Mouse (Mus musculus) lung, postnatal 0 days (tissue): ENCODE measurements at regions not wholly inside any gene's neighbourhood (a gene's known extent, or its start where the extent isn't known, plus 50 kb on each side); places are given as distances from the start of the nearest gene placed in this dataset.

Source experiments
- ATAC-seq: fragments of 200-750 bp; cut with Nextera tagmentation; 2 replicates; pipeline ENCODE4 v1.8.0; 2017; ENCODE audit warnings: moderate library complexity
- DNase-seq: peaks from one replicate; pipeline ENCODE4 v3.0.0-alpha.2; 2016; ENCODE audit warnings: low spot score
- H3K27ac ChIP-seq: fragments of 300-500 bp; sonication (generic); 2 replicates; pipeline ENCODE4 v1.5.1; 2014; ENCODE audit warnings: antibody characterized with exemption, mild to moderate bottlenecking, low read length, mixed read lengths
- H3K27me3 ChIP-seq: fragments of 300-500 bp; sonication (generic); replicated peaks from 2 replicates; pipeline ENCODE4 v1.6.1; 2014; ENCODE audit warnings: low read length, mixed read lengths; ENCODE audit not compliant: insufficient read depth
- H3K36me3 ChIP-seq: fragments of 300-500 bp; sonication (generic); 2 replicates; pipeline ENCODE4 v1.6.1; 2014; ENCODE audit warnings: low read length, mixed read lengths; ENCODE audit not compliant: insufficient read depth
- H3K4me1 ChIP-seq: fragments of 300-500 bp; sonication (generic); 2 replicates; pipeline ENCODE4 v1.6.1; 2014; ENCODE audit warnings: antibody characterized with exemption, low read depth, low read length, mixed read lengths; ENCODE audit not compliant: insufficient read depth
- H3K4me2 ChIP-seq: fragments of 300-500 bp; sonication (generic); replicated peaks from 2 replicates; pipeline ENCODE4 v1.6.1; 2014; ENCODE audit warnings: low read depth, mild to moderate bottlenecking, low read length, moderate library complexity, mixed read lengths
- H3K4me3 ChIP-seq: fragments of 300-500 bp; sonication (generic); 2 replicates; pipeline ENCODE4 v1.5.1; 2014; ENCODE audit warnings: low read depth, low read length
- H3K9ac ChIP-seq: fragments of 300-500 bp; sonication (generic); replicated peaks from 2 replicates; pipeline ENCODE4 v1.6.1; 2014; ENCODE audit warnings: low read depth, mild to moderate bottlenecking
- H3K9me3 ChIP-seq: fragments of 300-500 bp; sonication (generic); 2 replicates; pipeline ENCODE4 v1.6.1; 2016; ENCODE audit warnings: low read length, mixed read lengths
- CTCF ChIP-seq: IDR thresholded peaks from 2 replicates; pipeline ENCODE4 v1.5.1; 2016; ENCODE audit warnings: antibody characterized with exemption, mild to moderate bottlenecking
- EP300 ChIP-seq: IDR thresholded peaks from 2 replicates; pipeline ENCODE4 v1.6.1; 2016; ENCODE audit warnings: antibody characterized with exemption, mild to moderate bottlenecking, control low read depth
- WGBS: fragments of 180-500 bp; shearing (Covaris S2); extraction: QIAGEN DNeasy Blood & Tissue Kit; methylation state at CpG from one replicate; pipeline ENCODE4 v1.1.7; 2014; 5-methylcytosine and 5-hydroxymethylcytosine counted together

- ATAC-seq: no peak
- Histone ChIP-seq H3K4me2 (no peak overlapping the region), H3K36me3 (no peaks in the 10 kb centered on the region), H3K27ac (no peak overlapping the region), H3K9ac (no peak overlapping the region), H3K4me1 (no peaks in the 10 kb centered on the region), H3K4me3 (no peak overlapping the region), H3K9me3 (no peaks in the 10 kb centered on the region), H3K27me3 (no peaks in the 10 kb centered on the region)
- WGBS: 84% methylated on average over 3 of the region's 3 CpGs
- no peak for DNase-seq
- TF ChIP-seq EP300: no peak
- TF ChIP-seq CTCF: no peak
These were observed 677.8 kb downstream of the Zfp619 start for GRCm38 (mm10) chr7:40195366-40195765.

- H3K4me2 ChIP-seq: no peak overlapping the region
- TF ChIP-seq EP300 (no peak), CTCF (no peak)
- DNase-seq: no peak
- 78% methylated on average over 1 of the region's 1 CpGs for WGBS
- no peaks in the 10 kb centered on the region for H3K9me3 ChIP-seq
- no peak overlapping the region for H3K27ac ChIP-seq
- H3K36me3 ChIP-seq: no peaks in the 10 kb centered on the region
- no peak overlapping the region for H3K4me3 ChIP-seq
- ATAC-seq: no peak
- no peaks in the 10 kb centered on the region for H3K27me3 ChIP-seq
- H3K9ac ChIP-seq: no peak overlapping the region
- H3K4me1 ChIP-seq: no peaks in the 10 kb centered on the region
These were observed 685.0 kb downstream of the Zfp619 start for GRCm38 (mm10) chr7:40202615-40203014.

DNA sequence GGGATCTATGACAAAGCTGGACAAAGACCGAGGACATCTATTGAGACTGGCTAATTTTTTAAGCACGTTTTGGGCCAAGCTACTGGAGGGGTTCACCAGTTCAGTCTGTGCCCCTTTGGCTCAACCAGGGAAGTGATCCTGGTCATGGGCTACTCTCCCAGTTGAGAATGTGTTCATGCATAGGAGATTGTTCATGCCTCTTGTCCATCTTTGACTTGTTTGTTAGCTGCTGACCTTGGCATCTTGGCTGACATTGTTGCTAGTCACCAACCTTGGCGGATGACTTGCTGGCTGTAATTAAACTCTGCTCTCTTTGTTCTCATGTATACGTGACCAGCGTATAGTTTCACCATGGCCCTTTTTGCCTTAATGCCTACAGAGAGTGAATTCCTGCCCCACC is 686.2 kb upstream of the Vstm2b start:
- H3K27ac ChIP-seq: no peak overlapping the region
- H3K27me3 ChIP-seq: no peaks in the 10 kb centered on the region
- H3K9ac ChIP-seq: no peak overlapping the region
- TF ChIP-seq EP300 (no peak), CTCF (no peak)
- DNase-seq: no peak
- ATAC-seq: no peak
- H3K9me3 ChIP-seq: no peaks in the 10 kb centered on the region
- H3K4me3 ChIP-seq: no peak overlapping the region
- H3K36me3 ChIP-seq: no peaks in the 10 kb centered on the region
- WGBS: 78% methylated on average over 5 of the region's 5 CpGs
- no peak overlapping the region for H3K4me2 ChIP-seq
- no peaks in the 10 kb centered on the region for H3K4me1 ChIP-seq

DNA sequence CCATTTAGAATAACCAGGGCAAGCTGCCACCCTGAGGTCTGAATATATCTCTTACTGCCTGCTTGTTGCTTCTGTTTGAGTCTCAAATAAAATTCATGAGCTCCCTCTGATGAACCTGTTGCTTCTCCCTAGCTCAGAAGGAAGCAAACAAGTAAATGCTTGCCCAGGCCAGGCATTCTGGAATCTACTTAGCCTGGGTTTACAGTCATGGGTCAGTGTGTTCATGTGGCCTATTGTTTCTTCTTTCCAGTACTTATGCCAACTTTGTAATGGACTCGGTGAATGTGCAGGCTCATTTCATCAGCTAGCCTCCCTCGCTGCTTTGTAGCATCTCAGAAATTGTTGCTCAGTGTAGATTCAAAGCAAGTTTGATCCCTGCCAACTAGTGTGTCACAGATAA is 685.6 kb upstream of the Vstm2b start:
- WGBS: 67% methylated on average over 2 of the region's 2 CpGs

GRCm38 (mm10) chr7:40213646-40214045 is 684.5 kb upstream of the Vstm2b start:
- no peak overlapping the region for H3K4me2 ChIP-seq
- DNase-seq: no peak
- ATAC-seq: no peak
- no peak overlapping the region for H3K27ac ChIP-seq
- TF ChIP-seq EP300: no peak
- H3K27me3 ChIP-seq: no peaks in the 10 kb centered on the region
- no peaks in the 10 kb centered on the region for H3K4me1 ChIP-seq
- 57% methylated on average over 2 of the region's 2 CpGs for WGBS
- H3K9ac ChIP-seq: no peak overlapping the region
- no peaks in the 10 kb centered on the region for H3K36me3 ChIP-seq
- no peaks in the 10 kb centered on the region for H3K9me3 ChIP-seq
- no peak overlapping the region for H3K4me3 ChIP-seq

More for the DNA sequence above, 685.6 kb upstream of the Vstm2b start:
- Histone ChIP-seq H3K4me3 (no peak overlapping the region), H3K27me3 (no peaks in the 10 kb centered on the region), H3K4me2 (no peak overlapping the region), H3K9ac (no peak overlapping the region), H3K36me3 (no peaks in the 10 kb centered on the region), H3K9me3 (no peaks in the 10 kb centered on the region), H3K4me1 (no peaks in the 10 kb centered on the region), H3K27ac (no peak overlapping the region)
- TF ChIP-seq EP300 (no peak), CTCF (no peak)
- ATAC-seq (no peak), DNase-seq (no peak)

GRCm38 (mm10) chr7:40214395-40214794 is 683.7 kb upstream of the Vstm2b start:
- Histone ChIP-seq H3K4me1 (no peaks in the 10 kb centered on the region), H3K36me3 (no peaks in the 10 kb centered on the region), H3K27ac (no peak overlapping the region), H3K4me3 (no peak overlapping the region), H3K9me3 (no peaks in the 10 kb centered on the region), H3K27me3 (no peaks in the 10 kb centered on the region), H3K9ac (no peak overlapping the region), H3K4me2 (no peak overlapping the region)
- 46% methylated on average over 4 of the region's 4 CpGs for WGBS
- DNase-seq (no peak), ATAC-seq (no peak)
- TF ChIP-seq CTCF (no peak), EP300 (no peak)

DNA sequence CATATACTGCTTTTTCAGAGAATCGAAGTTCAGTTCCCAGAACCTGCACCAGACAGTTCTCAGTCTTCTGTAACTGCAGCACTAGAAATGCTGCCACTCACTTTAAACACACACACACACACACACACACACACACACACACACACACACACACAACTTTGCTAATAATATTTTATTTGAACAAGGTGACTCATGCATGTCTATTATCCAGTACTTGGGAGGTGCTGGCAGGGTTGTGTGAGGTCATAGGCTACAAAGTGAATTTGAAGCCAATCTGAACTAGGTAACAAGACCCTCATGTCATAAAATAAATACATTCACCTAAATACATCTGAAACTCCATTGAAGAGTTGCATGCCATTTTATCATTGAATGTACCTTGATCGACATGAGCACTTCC is 682.9 kb upstream of the Vstm2b start:
- no peak for DNase-seq
- Histone ChIP-seq H3K4me3 (no peak overlapping the region), H3K36me3 (no peaks in the 10 kb centered on the region), H3K4me1 (no peaks in the 10 kb centered on the region), H3K9me3 (no peaks in the 10 kb centered on the region), H3K4me2 (no peak overlapping the region), H3K9ac (no peak overlapping the region), H3K27ac (no peak overlapping the region), H3K27me3 (no peaks in the 10 kb centered on the region)
- WGBS: 68% methylated on average over 2 of the region's 2 CpGs
- ATAC-seq: no peak
- TF ChIP-seq CTCF (no peak), EP300 (no peak)
